Mouse (Mus musculus) left cerebral cortex, adult 9 months (tissue): Measurements from ENCODE around the gene Cx3cl1.

ENCODE experiments used
- DNase-seq, 2 experiments: peaks; one replicate each; pipeline ENCODE4 v3.0.0; 2022; ENCODE audit warnings: low spot score in 2 of 2

Gene Cx3cl1

GRCm38 (mm10) chr8:94801293-94802095 lies 29.7 kb downstream of the Cx3cl1 start:
- peak in 1 of 2 experiments; percentile 80 for DNase-seq

GRCm38 (mm10) chr8:94802375-94802774 lies 30.6 kb downstream of the Cx3cl1 start:
- DNase-seq: no peak

GRCm38 (mm10) chr8:94803551-94803950 lies 31.7 kb downstream of the Cx3cl1 start:
- peak in 1 of 2 experiments; percentile 62 for DNase-seq

GRCm38 (mm10) chr8:94804546-94805340 lies 32.9 kb downstream of the Cx3cl1 start:
- no peak for DNase-seq

- DNase-seq: no peak
These were observed 34.0 kb downstream of the Cx3cl1 start for GRCm38 (mm10) chr8:94805811-94806210.

- DNase-seq: no peak
These were observed 35.7 kb downstream of the Cx3cl1 start for GRCm38 (mm10) chr8:94807506-94807905.

- DNase-seq: no peak
These were observed 36.6 kb downstream of the Cx3cl1 start for GRCm38 (mm10) chr8:94808372-94808771.

- no peak for DNase-seq
These were observed 38.3 kb downstream of the Cx3cl1 start, which contains the start of gene Ccl17 for GRCm38 (mm10) chr8:94810153-94810552. TSS of gene Ccl17 (plus strand) at chr8:94810453.

- no peak for DNase-seq
These were observed 39.0 kb downstream of the Cx3cl1 start for GRCm38 (mm10) chr8:94810855-94811254.

- no peak for DNase-seq
These were observed 39.8 kb downstream of the Cx3cl1 start for GRCm38 (mm10) chr8:94811654-94812053.

- peak; percentile 75 to 97 for DNase-seq
These were observed 40.9 kb downstream of the Cx3cl1 start for GRCm38 (mm10) chr8:94812645-94813098.

- no peak for DNase-seq
These were observed 42.7 kb downstream of the Cx3cl1 start for GRCm38 (mm10) chr8:94814556-94814955.

- DNase-seq: no peak
These were observed 46.1 kb downstream of the Cx3cl1 start for GRCm38 (mm10) chr8:94817933-94818332.

- no peak for DNase-seq
These were observed 47.9 kb downstream of the Cx3cl1 start for GRCm38 (mm10) chr8:94819671-94820179.

GRCm38 (mm10) chr8:94820553-94820952 lies 48.7 kb downstream of the Cx3cl1 start:
- DNase-seq: no peak

- DNase-seq: no peak
These were observed 49.6 kb downstream of the Cx3cl1 start for GRCm38 (mm10) chr8:94821381-94821780.

GRCm38 (mm10) chr8:94822637-94823560 lies 51.1 kb downstream of the Cx3cl1 start:
- peak in 1 of 2 experiments; percentile 65 for DNase-seq

- no peak for DNase-seq
These were observed 53.4 kb downstream of the Cx3cl1 start for GRCm38 (mm10) chr8:94825170-94825569.

- DNase-seq: no peak
These were observed 54.4 kb downstream of the Cx3cl1 start for GRCm38 (mm10) chr8:94826210-94826609.

GRCm38 (mm10) chr8:94828284-94828683 lies 56.5 kb downstream of the Cx3cl1 start:
- DNase-seq: no peak
